Mouse (Mus musculus) mouse trophoblast stem cell (cell line): ENCODE results near the gene Cacnb1.

Experiments used
- in situ Hi-C, 2 experiments: fragments of 300-500 bp; cut with MseI, MboI; formaldehyde crosslinking; loops; 2 replicates in 1 of 2; 3 replicates in 1 of 2; pipeline ENCODE4 v1.15.1; 2025

Gene Cacnb1

GRCm38 (mm10) chr11:98011716-98012115 is 11.1 kb downstream of the Cacnb1 start:
- in situ Hi-C loops, result no loop called here

- in situ Hi-C loops, result no loop called here
Measured at GRCm38 (mm10) chr11:98008087-98008486, 14.7 kb downstream of the Cacnb1 start.

GRCm38 (mm10) chr11:98005686-98006085 is 17.1 kb downstream of the Cacnb1 start:
- in situ Hi-C loops, result no loop called here

- in situ Hi-C loops, result no loop called here
Measured at GRCm38 (mm10) chr11:98005076-98005475, 17.8 kb downstream of the Cacnb1 start.

GRCm38 (mm10) chr11:98004161-98004560 is 18.7 kb downstream of the Cacnb1 start:
- in situ Hi-C loops, result no loop called here

- in situ Hi-C loops, result no loop called here
Measured at GRCm38 (mm10) chr11:98003171-98003671, 19.6 kb downstream of the Cacnb1 start.

DNA sequence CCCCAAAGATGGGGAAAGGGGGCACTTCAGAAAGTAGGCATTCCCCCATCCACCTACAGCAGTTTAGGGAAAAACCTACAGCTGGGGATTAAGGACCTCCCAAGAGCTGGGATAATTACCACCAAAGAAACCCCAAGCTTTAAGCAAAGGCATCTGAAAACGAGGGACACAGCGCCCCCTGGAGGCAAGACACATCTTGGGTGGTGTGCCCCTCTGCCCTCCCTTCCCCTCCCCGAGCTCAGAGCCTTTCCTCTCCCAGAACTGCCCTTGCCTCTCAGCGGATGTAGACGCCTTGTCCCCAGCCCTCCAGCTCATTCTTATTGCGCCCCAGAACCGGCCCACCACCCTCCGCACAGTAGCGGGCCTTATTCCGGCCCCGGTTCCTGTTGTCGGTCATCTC is 20.2 kb downstream of the Cacnb1 start:
- in situ Hi-C loops, result no loop called here

DNA sequence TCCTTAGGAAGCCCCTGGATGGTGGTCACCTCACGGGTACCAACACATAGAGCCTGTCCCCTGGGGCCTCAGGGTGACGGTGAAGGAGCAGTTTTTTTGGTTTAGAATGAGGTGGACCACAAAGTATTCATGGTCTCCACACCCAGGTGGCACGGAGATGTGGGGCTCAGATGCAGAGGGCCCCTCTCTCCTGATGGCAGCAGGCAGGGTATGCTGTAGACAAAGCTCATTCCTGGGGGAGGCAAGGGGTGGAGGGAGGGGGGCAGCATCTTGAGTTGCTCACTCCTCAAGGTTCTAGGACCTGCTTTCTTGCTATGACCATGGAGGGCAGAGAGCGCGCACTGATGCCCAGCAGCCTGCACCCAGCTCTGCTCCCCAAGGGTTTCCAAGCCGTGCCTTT is 20.8 kb downstream of the Cacnb1 start:
- in situ Hi-C loops, result no loop called here

DNA sequence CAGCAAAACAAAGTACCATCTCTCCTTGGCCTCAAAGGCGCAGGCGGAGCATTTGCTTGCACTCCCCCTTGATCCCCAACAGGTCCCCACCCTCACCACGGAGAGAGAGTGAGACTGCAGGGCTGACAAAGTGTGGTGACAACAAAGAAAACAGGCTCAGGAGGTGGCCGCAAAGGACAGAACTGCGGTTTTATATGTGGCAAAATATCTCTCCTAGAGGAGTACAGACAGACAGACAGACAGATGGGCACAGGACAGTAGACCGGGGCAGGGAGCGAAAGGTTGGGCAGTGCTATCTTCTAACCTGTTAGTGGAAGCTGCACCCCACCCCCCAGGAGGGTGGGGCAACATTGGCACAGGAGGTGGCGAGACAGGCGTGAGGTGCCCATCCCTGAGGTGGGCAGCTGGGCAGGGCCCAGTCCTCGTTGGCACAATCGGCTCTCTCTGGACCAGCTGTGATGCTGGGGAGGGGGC is 21.4 kb downstream of the Cacnb1 start:
- in situ Hi-C loops, result no loop called here

DNA sequence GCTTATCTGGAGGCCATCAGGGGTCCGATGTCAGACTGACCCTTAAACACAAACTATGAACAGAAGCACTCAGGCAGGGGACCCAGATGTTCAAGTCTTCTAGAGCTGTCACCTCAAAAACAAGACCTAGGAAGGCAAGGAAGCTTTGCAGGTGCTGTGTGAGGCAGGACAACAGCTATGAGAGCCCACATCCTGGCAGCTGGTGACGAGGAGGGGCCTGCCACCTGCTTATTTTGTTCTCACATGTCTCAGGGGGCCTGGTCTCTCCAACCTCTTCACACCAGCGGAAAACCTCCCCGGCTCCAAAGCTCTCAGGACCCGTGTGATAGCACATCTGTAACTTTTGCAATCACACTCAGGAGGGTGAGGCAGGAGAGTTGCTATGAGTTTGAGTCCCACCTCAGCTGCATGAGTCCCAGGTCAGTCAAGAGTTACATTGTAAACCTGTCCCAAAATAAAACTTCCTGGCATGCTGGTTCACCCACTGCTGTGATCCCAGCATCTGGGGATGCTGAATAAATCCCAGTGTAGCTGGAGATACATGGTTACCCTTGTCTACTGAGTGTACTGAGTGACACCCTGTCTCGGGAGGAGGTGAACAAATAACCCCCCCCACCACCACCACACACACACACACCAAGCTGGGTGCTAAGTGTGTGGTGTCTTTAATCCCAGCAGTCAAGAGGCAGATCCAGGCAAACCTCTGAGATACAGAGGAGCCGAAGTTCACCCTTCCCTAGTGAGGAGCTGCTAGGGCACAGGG is 22.3 kb downstream of the Cacnb1 start:
- in situ Hi-C loops, result no loop called here

GRCm38 (mm10) chr11:97999748-98000147 is 23.1 kb downstream of the Cacnb1 start:
- in situ Hi-C loops, result no loop called here

DNA sequence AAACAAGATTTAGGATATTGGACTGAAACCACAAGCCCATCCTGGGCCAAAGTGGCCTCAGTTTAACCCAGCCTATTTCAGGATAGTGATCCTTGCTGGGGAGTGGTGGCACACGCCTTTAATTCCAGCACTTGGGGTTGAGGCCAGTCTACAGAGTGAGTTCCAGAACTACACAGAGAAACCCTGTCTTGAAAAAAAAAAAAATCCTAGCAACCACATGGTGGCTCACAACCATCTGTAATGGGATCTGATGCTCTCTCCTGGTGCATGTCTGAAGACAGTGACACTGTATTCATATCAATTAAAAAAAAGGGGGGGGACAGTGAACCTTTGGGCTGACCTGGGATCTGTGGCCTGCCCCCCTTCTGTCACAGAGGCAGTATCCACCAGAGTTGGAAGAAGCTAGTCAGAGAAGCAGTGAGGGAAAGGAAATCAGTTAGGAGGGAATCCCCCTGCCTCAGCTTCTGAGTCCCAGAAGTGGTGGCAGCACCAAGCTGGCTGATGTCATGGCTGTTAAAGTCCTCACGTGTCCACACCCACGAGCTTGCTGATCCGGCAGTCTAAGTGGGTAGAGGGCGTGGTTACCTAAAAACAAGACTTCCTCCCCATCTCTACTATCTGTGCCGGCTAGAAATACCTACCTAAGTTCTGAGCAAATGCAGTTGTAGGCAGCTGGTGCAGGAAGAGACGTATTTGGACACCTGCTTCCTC is 23.8 kb downstream of the Cacnb1 start:
- in situ Hi-C loops, result no loop called here

- in situ Hi-C loops, result no loop called here
Measured at GRCm38 (mm10) chr11:97998074-97998793, 24.6 kb downstream of the Cacnb1 start.

GRCm38 (mm10) chr11:97997387-97997960 is 25.4 kb downstream of the Cacnb1 start:
- in situ Hi-C loops, result no loop called here

DNA sequence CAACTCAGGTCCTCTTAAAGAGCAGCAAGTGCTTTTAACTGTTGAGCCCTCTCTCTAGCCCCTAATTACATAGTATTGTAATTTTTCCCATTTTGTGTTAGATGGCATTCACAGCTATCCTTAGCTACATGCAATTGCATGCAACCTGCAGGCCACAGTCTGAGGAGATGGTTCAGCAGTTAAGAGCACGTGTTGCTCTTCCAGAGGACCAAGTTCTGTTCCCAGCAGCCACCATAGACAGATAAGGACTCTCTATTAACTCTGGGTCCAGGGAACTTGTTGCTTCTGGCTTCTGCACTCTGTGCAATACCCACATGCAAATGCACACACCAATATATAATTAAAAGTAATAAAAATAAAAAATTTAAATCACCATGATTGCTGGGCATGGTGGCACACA is 26.1 kb downstream of the Cacnb1 start:
- in situ Hi-C loops, result no loop called here

DNA sequence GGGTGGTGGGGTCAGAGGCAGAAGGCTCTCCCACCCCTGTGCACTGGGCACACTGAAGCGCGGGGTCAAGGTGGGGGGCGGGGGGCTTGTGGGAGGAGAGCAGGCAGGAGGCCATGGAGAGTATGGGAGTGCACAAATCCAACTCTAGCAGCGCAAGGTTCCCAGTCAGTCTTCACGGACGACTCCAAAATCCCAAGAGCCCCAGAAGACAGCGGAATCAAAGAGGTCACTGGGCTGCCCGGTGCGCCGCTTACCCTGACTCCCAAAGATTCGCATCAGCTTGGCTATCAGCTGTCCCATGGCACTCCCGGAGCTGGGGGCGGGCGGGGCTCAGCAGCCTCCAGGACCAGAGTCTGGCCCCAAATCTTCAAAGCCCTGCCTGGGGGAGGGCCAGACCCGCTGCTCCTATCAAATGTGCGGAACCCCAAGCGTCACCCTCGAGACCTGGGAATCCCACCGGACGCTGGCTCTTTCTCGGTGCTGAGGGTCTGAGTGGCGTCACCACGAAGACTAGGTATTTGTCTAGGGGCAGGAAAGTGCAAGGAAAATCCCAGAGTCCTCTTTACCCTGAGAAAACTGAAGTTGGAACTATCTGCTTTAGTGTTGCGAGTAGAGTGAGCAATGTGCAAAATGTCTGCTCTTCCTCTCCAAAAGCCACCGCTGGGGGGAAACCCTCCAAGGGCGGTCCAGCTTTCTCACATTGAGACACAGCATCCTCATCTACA is 27.1 kb downstream of the Cacnb1 start, which contains the start of gene Arl5c:
Arl5c (minus strand) TSS at position 618 of the 725 bp plus-strand sequence.
- in situ Hi-C loops, result no loop called here

GRCm38 (mm10) chr11:97994539-97995100 is 28.2 kb downstream of the Cacnb1 start:
- in situ Hi-C loops, result no loop called here

DNA sequence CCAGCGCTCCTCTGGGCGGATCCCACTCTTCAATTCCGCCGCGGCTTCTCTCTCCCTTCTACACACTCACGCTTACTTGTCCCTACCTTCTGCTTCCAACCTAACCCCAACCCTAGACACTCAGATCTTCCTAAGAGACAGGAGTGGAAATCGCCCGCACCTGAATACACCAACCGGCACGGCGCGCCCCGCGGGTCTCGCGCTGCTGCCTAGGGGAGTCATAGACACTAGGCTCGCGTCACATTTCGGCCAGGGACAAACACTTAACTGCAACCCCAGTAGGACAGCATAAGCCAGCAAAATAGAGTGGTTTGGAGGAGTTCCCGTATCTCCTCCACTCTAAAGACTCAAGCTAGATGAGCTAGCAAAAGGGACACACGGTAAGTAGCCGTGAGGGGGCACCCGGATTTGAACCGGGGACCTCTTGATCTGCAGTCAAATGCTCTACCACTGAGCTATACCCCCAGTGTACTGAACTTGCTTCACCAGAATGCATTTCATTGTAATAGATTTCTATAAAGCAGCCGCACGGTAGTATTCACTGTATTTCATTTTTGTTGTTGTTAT is 34.2 kb downstream of the Cacnb1 start:
- in situ Hi-C loops, result loop anchor here (5.0 kb wide), 1 partner anchor 51 kb away; no protein-coding TSS in a partner anchor

DNA sequence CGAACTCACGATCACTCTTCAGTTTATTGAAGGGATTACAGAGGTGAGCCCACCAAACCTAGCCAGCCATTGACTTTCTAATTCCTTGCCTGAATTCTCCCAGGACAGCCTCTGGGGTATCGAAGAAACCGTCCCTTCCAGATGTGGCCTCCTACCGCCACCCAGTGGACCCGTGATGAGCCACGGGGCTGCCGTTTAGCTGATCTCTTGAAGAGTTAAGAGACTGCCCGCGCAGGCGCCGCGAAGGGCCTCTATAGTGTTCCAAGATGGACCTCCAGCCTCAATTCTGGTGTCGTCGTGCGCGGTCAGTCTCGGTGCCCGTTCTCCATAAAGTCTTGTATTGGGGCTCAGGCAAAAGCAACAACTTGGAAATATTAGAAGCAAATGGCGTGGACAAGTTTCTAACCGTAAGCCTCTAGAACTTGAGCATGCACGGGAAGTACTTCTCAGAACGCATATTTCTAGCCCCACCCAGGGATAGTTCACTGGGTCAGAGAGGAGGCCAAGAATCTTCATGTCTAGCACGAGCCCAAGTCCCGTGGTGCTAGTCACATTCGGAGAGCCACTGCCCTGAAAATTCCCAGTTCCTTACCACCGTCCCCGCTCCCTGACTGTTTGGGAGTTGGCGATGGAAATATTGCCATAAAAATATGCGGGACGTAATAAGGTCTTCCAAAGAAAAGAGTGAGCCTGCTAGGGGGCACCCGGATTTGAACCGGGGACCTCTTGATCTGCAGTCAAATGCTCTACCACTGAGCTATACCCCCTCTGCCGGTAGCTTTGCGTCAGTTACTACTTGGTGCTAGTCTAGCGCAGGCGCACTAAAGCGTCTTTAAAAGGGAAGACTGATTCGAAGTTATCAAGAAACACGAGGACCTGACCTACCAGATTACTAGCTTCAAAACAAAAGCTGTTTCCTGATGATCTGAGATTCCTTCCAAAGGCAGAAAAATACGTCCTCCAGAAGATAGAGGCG is 35.0 kb downstream of the Cacnb1 start:
- in situ Hi-C loops, result loop anchor here (5.0 kb wide), 1 partner anchor 51 kb away; no protein-coding TSS in a partner anchor
